7 mouse cellular contexts compared by ENCODE assay signal in the genomic region with DNA sequence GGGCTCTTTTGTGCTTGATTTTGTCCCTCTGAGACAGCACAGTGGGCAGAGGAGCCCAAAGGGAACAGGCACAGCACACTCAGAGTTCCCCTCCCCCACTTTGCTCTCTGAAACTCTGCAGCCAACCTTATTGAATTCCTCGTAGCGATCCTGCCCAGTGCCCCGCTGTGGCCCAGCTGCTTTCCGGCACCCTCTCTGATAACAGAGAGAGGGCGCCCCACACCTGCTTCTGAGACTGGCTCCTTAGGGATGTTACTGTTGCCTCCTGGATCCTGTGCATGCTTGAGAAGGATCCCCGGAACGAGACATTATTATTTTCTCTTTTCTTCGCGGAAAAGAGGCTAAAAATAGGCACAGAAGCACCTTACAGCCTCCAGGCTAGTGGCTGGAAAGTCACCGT.
DNase-seq lines count a peak whose midpoint lies in the region; ATAC-seq and TF ChIP-seq lines count a peak whose summit lies in the region.

No protein-coding gene starts in this region.

- no peak for TF ChIP-seq POLR2A in heart, adult 2 months (IDR thresholded peaks at IDR 0.05; ENCODE audit: insufficient read depth, low read depth, low read length)

- H3K9me3 ChIP-seq in limb, embryonic 11.5 days (ENCODE audit: control insufficient read depth, low read length) = no peaks in the 10 kb centered on the region
- H3K9me3 ChIP-seq in midbrain, embryonic 13.5 days = no peaks in the 10 kb centered on the region

- ATAC-seq in limb, embryonic 11.5 days (ENCODE audit: insufficient number of reproducible peaks, low FRiP score, low TSS enrichment, low read depth) = no peak
- ATAC-seq in midbrain, embryonic 13.5 days = peak; percentile 91
- no peak for ATAC-seq in erythroid progenitor cell, adult 5-6 weeks (replicated peaks; ENCODE audit: low FRiP score, poor library complexity, severe bottlenecking)

- no peaks in the 10 kb centered on the region for H3K79me2 ChIP-seq in heart, adult 2 months (replicated peaks; ENCODE audit: control insufficient read depth, insufficient read depth, low read length)

- H3K4me1 ChIP-seq in heart, adult 2 months (ENCODE audit: control insufficient read depth, insufficient read depth, low read length) = peaks cover 1% of the 10 kb centered on the region; the same call in 1 of the 2 replicates
- H3K4me1 ChIP-seq in limb, embryonic 11.5 days (ENCODE audit: control insufficient read depth, insufficient read depth, low read length) = peaks cover 11% of the 10 kb centered on the region
- peaks cover 31% of the 10 kb centered on the region for H3K4me1 ChIP-seq in midbrain, embryonic 13.5 days (replicated peaks)

- WGBS in heart, adult 2 months = 0% methylated on average over 10 of the region's 10 CpGs
- WGBS in limb, embryonic 11.5 days = 0% methylated on average over 10 of the region's 10 CpGs
- 0% methylated on average over 10 of the region's 10 CpGs for WGBS in midbrain, embryonic 13.5 days

- peak overlapping the region; percentile 96 for H3K4me2 ChIP-seq in limb, embryonic 11.5 days (ENCODE audit: low read depth, severe bottlenecking)
- peak overlapping the region; percentile 90 for H3K4me2 ChIP-seq in midbrain, embryonic 13.5 days (replicated peaks)

- H3K27ac ChIP-seq in heart, adult 2 months = no peak overlapping the region
- no peak overlapping the region for H3K27ac ChIP-seq in limb, embryonic 11.5 days (replicated peaks; ENCODE audit: low read depth, low read length)
- H3K27ac ChIP-seq in midbrain, embryonic 13.5 days = peak overlapping the region; percentile 91

- peak; percentile 68 for TF ChIP-seq CTCF in heart, adult 2 months (IDR thresholded peaks at IDR 0.05)

- H3K9ac ChIP-seq in heart, adult 2 months (ENCODE audit: low read depth, low read length) = no peak overlapping the region
- peak overlapping the region; percentile 50; the same call in 1 of the 2 replicates for H3K9ac ChIP-seq in limb, embryonic 11.5 days (ENCODE audit: low read length)
- H3K9ac ChIP-seq in midbrain, embryonic 13.5 days (replicated peaks) = peak overlapping the region; percentile 75

- no peak for TF ChIP-seq EP300 in heart, adult 2 months (IDR thresholded peaks at IDR 0.05; ENCODE audit: insufficient read depth, low read depth, low read length)

- no peaks in the 10 kb centered on the region for H3K27me3 ChIP-seq in heart, adult 2 months (ENCODE audit: control insufficient read depth, insufficient read depth, low read length)
- H3K27me3 ChIP-seq in limb, embryonic 11.5 days (ENCODE audit: control insufficient read depth, insufficient read depth, low read length) = 0 out of 2 replicates have a peak, but pooled peaks cover 2% of the 10 kb centered on the region
- H3K27me3 ChIP-seq in midbrain, embryonic 13.5 days = no peaks in the 10 kb centered on the region

- H3K36me3 ChIP-seq in heart, adult 2 months (ENCODE audit: control insufficient read depth, insufficient read depth, low read length) = no peaks in the 10 kb centered on the region
- no peaks in the 10 kb centered on the region for H3K36me3 ChIP-seq in limb, embryonic 11.5 days (ENCODE audit: control insufficient read depth, insufficient read depth, low read length)
- H3K36me3 ChIP-seq in midbrain, embryonic 13.5 days = no peaks in the 10 kb centered on the region

- peak; percentile 51 for DNase-seq in adrenal gland, postnatal 14 days
- peak; percentile 75 to 84 for DNase-seq in cerebellum, postnatal 25 days
- peak; percentile 23 to 35 for DNase-seq in heart, adult 2 months
- peak; percentile 18 to 20 for DNase-seq in kidney, adult 8-10 months
- peak; percentile 66 for DNase-seq in limb, embryonic 11.5 days (ENCODE audit: low spot score)

- H3K4me3 ChIP-seq in heart, adult 2 months = peak overlapping the region; percentile 53
- H3K4me3 ChIP-seq in limb, embryonic 11.5 days (ENCODE audit: low read depth, low read length) = peak overlapping the region; percentile 33
- H3K4me3 ChIP-seq in midbrain, embryonic 13.5 days (replicated peaks) = peak overlapping the region; percentile 50

- intact Hi-C loops in heart, adult 2 months (cut with DNase I) = loop anchor here (2.0 to 10.0 kb wide), 4 partner anchors 136 to 1325 kb away; a partner anchor contains a TSS

Comparison
In these comparisons a context has a peak if more than half of its experiments do, and no peak if none do; other contexts are left out.
1. DNase-seq: peak in every context shown above with its lines; median percentile 80 in cerebellum, postnatal 25 days; 66 in limb, embryonic 11.5 days; 51 in adrenal gland, postnatal 14 days; 29 in heart, adult 2 months; 19 in kidney, adult 8-10 months.